Mouse (Mus musculus) lung, postnatal 14 days (tissue): ENCODE measurements around the gene Foxo4.

Source experiments
- DNase-seq: peaks from one replicate; pipeline ENCODE4 v3.0.0; 2021

Foxo4 gene

GRCm38 (mm10) chrX:101299055-101299454, 44.7 kb downstream of the Foxo4 start, which contains the start of gene Nlgn3:
Gene Nlgn3 (plus strand): TSS chrX:101299168.
- DNase-seq = no peak

- no peak for DNase-seq
Observed at GRCm38 (mm10) chrX:101299473-101300426, 45.4 kb downstream of the Foxo4 start.

- DNase-seq = no peak
Observed at GRCm38 (mm10) chrX:101300427-101301030, 46.2 kb downstream of the Foxo4 start.

GRCm38 (mm10) chrX:101301654-101302053, 47.3 kb downstream of the Foxo4 start:
- DNase-seq = no peak

- DNase-seq = no peak
Observed at GRCm38 (mm10) chrX:101304646-101305045, 50.3 kb downstream of the Foxo4 start.

GRCm38 (mm10) chrX:101309299-101309698, 55.0 kb downstream of the Foxo4 start:
- no peak for DNase-seq
